Mouse (Mus musculus) ES-Bruce4 (cell line): ENCODE results near the gene Ndufv3. TPM values are rescaled to one million over a fixed set of nuclear protein-coding genes. Genes with fewer than 3 reads are reported as not detected.

Source experiments
- H3K27ac ChIP-seq: 2 replicates; pipeline ENCODE4 v1.5.1; 2012; ENCODE audit warnings: low read length, inconsistent platforms; ENCODE audit not compliant: insufficient read depth
- H3K27me3 ChIP-seq: 2 replicates; pipeline ENCODE4 v1.6.1; 2012; ENCODE audit warnings: mild to moderate bottlenecking, low read length, inconsistent platforms; ENCODE audit not compliant: control insufficient read depth, poor library complexity, insufficient read depth, severe bottlenecking
- H3K36me3 ChIP-seq: 2 replicates; pipeline ENCODE4 v1.6.1; 2012; ENCODE audit warnings: inconsistent platforms, mild to moderate bottlenecking, low read length, moderate library complexity; ENCODE audit not compliant: control insufficient read depth, poor library complexity, insufficient read depth, severe bottlenecking
- H3K4me1 ChIP-seq: one replicate; pipeline ENCODE4 v1.8.1; 2011; ENCODE audit warnings: low read length; ENCODE audit not compliant: control insufficient read depth, insufficient read depth
- H3K4me3 ChIP-seq: 2 replicates; pipeline ENCODE4 v1.5.1; 2011; ENCODE audit warnings: low read depth, mild to moderate bottlenecking, low read length
- H3K9ac ChIP-seq: 2 replicates; pipeline ENCODE4 v1.6.1; 2012; ENCODE audit warnings: low read depth, mild to moderate bottlenecking, inconsistent platforms; ENCODE audit not compliant: poor library complexity, severe bottlenecking
- H3K9me3 ChIP-seq: replicated peaks from 2 replicates; pipeline ENCODE4 v1.6.1; 2012; ENCODE audit warnings: mild to moderate bottlenecking, low read length, inconsistent platforms; ENCODE audit not compliant: control insufficient read depth, poor library complexity, insufficient read depth, severe bottlenecking
- CTCF ChIP-seq: IDR thresholded peaks from one replicate; pipeline ENCODE4 v1.8.1; 2011; ENCODE audit warnings: low read depth, low read length
- EP300 ChIP-seq: IDR thresholded peaks from 2 replicates; pipeline ENCODE4 v1.6.1; 2011; ENCODE audit warnings: low read depth, low read length; ENCODE audit not compliant: insufficient read depth
- POLR2A ChIP-seq: IDR thresholded peaks from one replicate; pipeline ENCODE4 v1.8.1; 2011; ENCODE audit warnings: low read length; ENCODE audit not compliant: insufficient read depth
- polyA plus RNA-seq: library from polyadenylated mRNA; stranded (reverse); fragments of >200 nt; gene quantifications from 2 replicates; pipeline ENCODE4 v1.2.4, GENCODE M21; 2011; ENCODE audit warnings: low read depth; ENCODE audit not compliant: missing spikeins, insufficient read depth, insufficient read length

The Ndufv3 gene
- polyA plus RNA-seq, 1 experiment, result 116 TPM

DNA sequence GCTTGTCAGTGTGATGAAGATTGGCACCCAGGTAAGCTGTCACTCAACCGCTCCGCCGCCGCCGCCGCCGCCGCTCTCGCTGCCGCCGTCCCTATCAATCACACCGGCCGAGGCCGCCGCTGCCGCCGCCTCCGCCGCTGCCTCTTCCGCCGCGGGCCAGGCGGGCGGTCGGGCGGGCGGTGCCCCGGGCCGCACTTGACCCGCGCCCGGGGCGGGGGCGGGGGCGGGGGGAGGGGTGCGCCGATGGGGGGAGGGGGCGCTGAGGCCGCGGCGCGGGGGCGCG lies 44.9 kb downstream of the Ndufv3 start:
- TF ChIP-seq EP300 (no peak), CTCF (no peak), POLR2A (no peak)
- H3K4me3 ChIP-seq, result peak overlapping the region; percentile 94
- no peaks in the 10 kb centered on the region for H3K36me3 ChIP-seq
- H3K9ac ChIP-seq, result peak overlapping the region; percentile 98
- H3K4me1 ChIP-seq, result peaks cover 2% of the 10 kb centered on the region
- H3K27ac ChIP-seq, result no peak overlapping the region
- H3K9me3 ChIP-seq, result no peaks in the 10 kb centered on the region
- no peaks in the 10 kb centered on the region for H3K27me3 ChIP-seq

DNA sequence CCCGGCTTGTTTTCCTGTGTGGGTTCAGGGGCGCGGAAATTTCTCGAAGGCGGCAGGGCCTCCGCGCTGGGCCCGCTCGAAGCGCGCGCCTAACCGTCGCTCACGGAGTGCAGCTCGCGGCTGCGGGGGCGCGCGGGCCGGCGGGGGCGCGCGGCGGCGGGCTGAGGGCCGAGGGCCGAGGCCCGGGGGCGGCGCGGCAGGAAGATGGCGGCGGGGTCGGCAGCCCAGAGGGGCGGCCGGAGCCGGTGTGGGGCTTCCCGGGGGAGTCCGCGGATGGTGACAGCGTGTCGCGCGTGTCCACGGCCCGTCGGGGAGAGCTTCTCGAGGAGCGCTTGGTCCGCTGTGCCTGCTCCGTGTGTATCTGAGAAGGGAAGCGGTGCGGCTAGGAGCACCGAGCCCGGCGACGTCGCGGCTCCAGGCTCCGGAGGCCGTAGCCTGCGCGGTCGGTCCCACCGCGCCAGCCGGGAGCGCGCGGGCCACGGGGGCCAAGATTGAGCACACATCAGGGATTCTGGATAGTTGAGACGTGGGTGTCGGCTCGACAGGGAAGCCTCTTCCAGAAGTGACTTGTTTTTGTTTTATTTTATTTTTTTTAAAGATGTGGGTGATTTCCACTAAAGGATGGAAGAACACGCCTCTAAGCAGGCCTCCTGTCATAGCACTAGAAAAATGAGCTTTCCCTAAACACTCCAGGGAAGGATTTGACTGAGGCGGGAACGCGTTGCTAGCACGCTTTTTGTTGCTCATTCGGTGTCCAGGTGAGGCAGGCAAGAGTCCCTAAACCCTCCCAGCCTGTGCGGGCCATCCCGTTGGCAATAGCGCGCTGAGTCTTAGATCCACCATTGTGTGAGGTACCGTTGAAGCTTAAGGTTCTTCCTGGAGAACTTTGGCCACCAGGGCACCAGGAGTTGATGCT lies 45.5 kb downstream of the Ndufv3 start:
- peak overlapping the region; percentile 98 for H3K9ac ChIP-seq
- H3K4me1 ChIP-seq, result peaks cover 2% of the 10 kb centered on the region
- peak overlapping the region; percentile 94 for H3K4me3 ChIP-seq
- no peaks in the 10 kb centered on the region for H3K36me3 ChIP-seq
- no peaks in the 10 kb centered on the region for H3K27me3 ChIP-seq
- H3K9me3 ChIP-seq, result no peaks in the 10 kb centered on the region
- H3K27ac ChIP-seq, result no peak overlapping the region
- TF ChIP-seq EP300 (no peak), CTCF (no peak), POLR2A (no peak)

GRCm38 (mm10) chr17:31566276-31566675 lies 46.4 kb downstream of the Ndufv3 start:
- Histone ChIP-seq H3K9me3 (no peaks in the 10 kb centered on the region), H3K9ac (peak overlapping the region; percentile 98), H3K4me1 (peaks cover 2% of the 10 kb centered on the region), H3K27me3 (no peaks in the 10 kb centered on the region), H3K27ac (no peak overlapping the region), H3K4me3 (0 out of 2 replicates have a peak overlapping the region, but pooled peaks have one; percentile 31), H3K36me3 (no peaks in the 10 kb centered on the region)
- no peak for TF ChIP-seq CTCF
- TF ChIP-seq EP300, result no peak
- TF ChIP-seq POLR2A, result no peak

DNA sequence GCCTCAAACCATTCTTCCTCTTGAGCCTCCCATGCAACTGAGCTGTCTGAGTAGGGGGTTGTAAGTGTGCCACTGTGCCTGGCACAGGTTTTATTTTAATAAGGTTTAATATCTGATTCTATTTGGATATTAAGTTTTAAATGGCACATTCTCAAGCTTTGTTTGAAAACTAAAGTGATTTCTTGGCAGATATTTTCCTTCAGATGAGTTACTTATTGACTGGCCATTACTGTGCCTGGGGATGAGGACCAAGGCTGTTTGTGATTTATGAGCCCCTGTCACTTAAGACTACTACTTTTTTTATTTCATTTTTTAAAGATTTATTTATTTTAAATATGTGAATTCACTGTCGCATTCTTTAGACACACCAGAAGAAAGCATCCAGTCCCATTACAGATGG lies 49.8 kb downstream of the Ndufv3 start:
- H3K9ac ChIP-seq, result no peak overlapping the region
- no peaks in the 10 kb centered on the region for H3K36me3 ChIP-seq
- no peaks in the 10 kb centered on the region for H3K9me3 ChIP-seq
- no peaks in the 10 kb centered on the region for H3K27me3 ChIP-seq
- no peak overlapping the region for H3K27ac ChIP-seq
- TF ChIP-seq EP300 (no peak), POLR2A (no peak), CTCF (no peak)
- H3K4me3 ChIP-seq, result no peak overlapping the region
- H3K4me1 ChIP-seq, result peaks cover 2% of the 10 kb centered on the region

GRCm38 (mm10) chr17:31570321-31570925 lies 50.5 kb downstream of the Ndufv3 start:
- H3K27ac ChIP-seq, result no peak overlapping the region
- no peak overlapping the region for H3K9ac ChIP-seq
- H3K4me1 ChIP-seq, result peaks cover 2% of the 10 kb centered on the region
- H3K36me3 ChIP-seq, result no peaks in the 10 kb centered on the region
- no peaks in the 10 kb centered on the region for H3K27me3 ChIP-seq
- no peak overlapping the region for H3K4me3 ChIP-seq
- no peaks in the 10 kb centered on the region for H3K9me3 ChIP-seq
- TF ChIP-seq EP300 (no peak), POLR2A (no peak), CTCF (no peak)

- TF ChIP-seq CTCF (no peak), EP300 (no peak), POLR2A (no peak)
- no peaks in the 10 kb centered on the region for H3K9me3 ChIP-seq
Observed at GRCm38 (mm10) chr17:31571689-31572088, 51.8 kb downstream of the Ndufv3 start.

More at GRCm38 (mm10) chr17:31571689-31572088, 51.8 kb downstream of the Ndufv3 start:
- H3K4me3 ChIP-seq, result no peak overlapping the region
- H3K4me1 ChIP-seq, result peaks cover 2% of the 10 kb centered on the region
- H3K9ac ChIP-seq, result no peak overlapping the region
- H3K27ac ChIP-seq, result no peak overlapping the region
- H3K36me3 ChIP-seq, result no peaks in the 10 kb centered on the region
- no peaks in the 10 kb centered on the region for H3K27me3 ChIP-seq
